In genomic region chr7:91044998-91045741, GRCm38 (mm10) we compare ENCODE assay signal across 22 mouse cellular contexts.
DNase-seq lines count a peak whose midpoint lies in the region; ATAC-seq and TF ChIP-seq lines count a peak whose summit lies in the region.
"Had no signal": no experiment of that assay in that cellular context is flagged by ENCODE, and none has a peak within 500 bp of the region (broad histone marks: within the 10 kb centered on the region; RNA-seq: fewer than 3 reads in every experiment).

No protein-coding gene starts in this region.

- no peak overlapping the region for H3K4me2 ChIP-seq in forebrain, embryonic 14.5 days (ENCODE audit: low read length)
- H3K4me2 ChIP-seq: embryonic facial prominence, embryonic 12.5 days; heart, embryonic 11.5 days; hindbrain, embryonic 14.5 days; intestine, embryonic 15.5 days; kidney, embryonic 15.5 days had no signal

- no peak for TF ChIP-seq CTCF in layer of hippocampus, adult 2 months (conservative IDR thresholded peaks at IDR 0.05)

- H3K9me3 ChIP-seq in forebrain, embryonic 14.5 days (replicated peaks; ENCODE audit: control insufficient read depth, low read length) = no peaks in the 10 kb centered on the region
- no peaks in the 10 kb centered on the region for H3K9me3 ChIP-seq in forebrain, embryonic 10.5 days
- H3K9me3 ChIP-seq: embryonic facial prominence, embryonic 12.5 days; intestine, embryonic 15.5 days; kidney, embryonic 15.5 days; midbrain, embryonic 10.5 days had no signal

- no peaks in the 10 kb centered on the region for H3K4me1 ChIP-seq in forebrain, embryonic 14.5 days (ENCODE audit: control insufficient read depth, insufficient read depth, low read length)
- H3K4me1 ChIP-seq in forebrain, embryonic 10.5 days = no peaks in the 10 kb centered on the region
- H3K4me1 ChIP-seq: embryonic facial prominence, embryonic 12.5 days; intestine, embryonic 15.5 days; kidney, embryonic 15.5 days; midbrain, embryonic 10.5 days had no signal

- H3K27ac ChIP-seq in forebrain, embryonic 14.5 days (ENCODE audit: low read depth, low read length) = no peak overlapping the region
- H3K27ac ChIP-seq in forebrain, embryonic 10.5 days = no peak overlapping the region
- peak overlapping the region; percentile 51; the same call in 1 of the 2 replicates for H3K27ac ChIP-seq in layer of hippocampus, adult 2 months
- H3K27ac ChIP-seq: embryonic facial prominence, embryonic 12.5 days; hindbrain, embryonic 14.5 days; intestine, embryonic 15.5 days; kidney, embryonic 15.5 days; midbrain, embryonic 10.5 days had no signal

- peak; percentile 72 for DNase-seq in forebrain, embryonic 14.5 days (ENCODE audit: low spot score)
- DNase-seq in forebrain, embryonic 10.5 days (ENCODE audit: extremely low spot score, low spot score) = no peak
- peak; percentile 16 to 53 for DNase-seq in layer of hippocampus, adult 2 months (ENCODE audit: low spot score in 2 of 2)
- DNase-seq in layer of hippocampus, postnatal 25 days (ENCODE audit: extremely low spot score in 1 of 2, low spot score in 1 of 2) = no peak
- peak; percentile 77 for DNase-seq in brain, adult 2 months (ENCODE audit: low read depth, low spot score)
- DNase-seq in layer of hippocampus, adult 9-10 months (ENCODE audit: low spot score) = peak; percentile 37
- no peak for DNase-seq in embryo, embryonic 10.5 days (ENCODE audit: low spot score)
- no peak for DNase-seq in heart, postnatal 4 days
- DNase-seq: cerebellum, adult 11-12 months; gastrocnemius, postnatal 36 days; heart, postnatal 14 days; liver; lung, adult 18-20 months; lung, postnatal 4 days; thymus, adult 18-20 months had no signal

- H3K36me3 ChIP-seq in forebrain, embryonic 14.5 days (ENCODE audit: control insufficient read depth, insufficient read depth, low read length) = no peaks in the 10 kb centered on the region
- no peaks in the 10 kb centered on the region for H3K36me3 ChIP-seq in forebrain, embryonic 10.5 days (replicated peaks)
- H3K36me3 ChIP-seq: embryonic facial prominence, embryonic 12.5 days; intestine, embryonic 15.5 days; kidney, embryonic 15.5 days; midbrain, embryonic 10.5 days had no signal

- no peak overlapping the region for H3K4me3 ChIP-seq in forebrain, embryonic 14.5 days (ENCODE audit: low read depth, low read length)
- H3K4me3 ChIP-seq in forebrain, embryonic 10.5 days = no peak overlapping the region
- no peak overlapping the region for H3K4me3 ChIP-seq in layer of hippocampus, adult 2 months
- H3K4me3 ChIP-seq: embryonic facial prominence, embryonic 12.5 days; intestine, embryonic 15.5 days; kidney, embryonic 15.5 days; midbrain, embryonic 10.5 days had no signal

- WGBS in forebrain, embryonic 14.5 days = 75% methylated on average over 4 of the region's 4 CpGs
- WGBS in forebrain, embryonic 10.5 days = 88% methylated on average over 4 of the region's 4 CpGs

- no peaks in the 10 kb centered on the region for H3K27me3 ChIP-seq in forebrain, embryonic 14.5 days (replicated peaks; ENCODE audit: control insufficient read depth, insufficient read depth, low read length)
- no peaks in the 10 kb centered on the region for H3K27me3 ChIP-seq in forebrain, embryonic 10.5 days (ENCODE audit: poor library complexity, severe bottlenecking)
- H3K27me3 ChIP-seq: CH12.LX; embryonic facial prominence, embryonic 12.5 days; intestine, embryonic 15.5 days; kidney, embryonic 15.5 days had no signal

- H3K9ac ChIP-seq in forebrain, embryonic 14.5 days (ENCODE audit: low read length) = no peak overlapping the region
- H3K9ac ChIP-seq: embryonic facial prominence, embryonic 12.5 days; hindbrain, embryonic 14.5 days; intestine, embryonic 15.5 days; kidney, embryonic 15.5 days had no signal

- peak; percentile 75; the same call in 1 of the 2 replicates for ATAC-seq in forebrain, embryonic 14.5 days
- ATAC-seq: intestine, embryonic 15.5 days had no signal

Comparison
In these comparisons a context has a peak if more than half of its experiments do, and no peak if none do; other contexts are left out.
1. DNase-seq: peak in forebrain, embryonic 14.5 days (single experiment), layer of hippocampus, adult 2 months (2 of 2), brain, adult 2 months (single experiment) and layer of hippocampus, adult 9-10 months (single experiment); none in forebrain, embryonic 10.5 days (single experiment), layer of hippocampus, postnatal 25 days (0 of 2), embryo, embryonic 10.5 days (single experiment) and heart, postnatal 4 days (single experiment).